Mouse (Mus musculus) left cerebral cortex, adult 2 months (tissue): Measurements from ENCODE around the gene Mtap. TPM values are rescaled to one million over a fixed set of nuclear protein-coding genes. Genes with fewer than 3 reads are reported as not detected.
A peak's percentile ranks its signal among the peaks of the same experiment; 100 is the strongest.

Experiments
- DNase-seq, 2 experiments: peaks; one replicate each; pipeline ENCODE4 v3.0.0; 2021 to 2022; ENCODE audit warnings: low spot score in 2 of 2, mixed read lengths in 1 of 2; ENCODE audit errors: extremely low spot score in 1 of 2
- H3K27ac ChIP-seq: fragments of 200-600 bp; 2 replicates; pipeline ENCODE4 v1.8.1; 2022
- H3K4me3 ChIP-seq: fragments of 200-600 bp; 2 replicates; pipeline ENCODE4 v1.8.1; 2022
- CTCF ChIP-seq: fragments of 200-600 bp; IDR thresholded peaks from 2 replicates; pipeline ENCODE4 v1.8.1; 2022; ENCODE audit warnings: antibody characterized with exemption, mild to moderate bottlenecking, moderate library complexity
- intact Hi-C: fragments of 180-260 bp; cut with DNase I; formaldehyde crosslinking; loops from one replicate; pipeline ENCODE4 v1.15.1; 2025
- total RNA-seq, 2 experiments: library from RNA; stranded (reverse); gene quantifications; 2 replicates each; pipeline ENCODE4 v1.2.3; 2021

Mtap gene
- total RNA-seq, 2 experiments from 2014 or later: 8.7 to 9.6 TPM

DNA sequence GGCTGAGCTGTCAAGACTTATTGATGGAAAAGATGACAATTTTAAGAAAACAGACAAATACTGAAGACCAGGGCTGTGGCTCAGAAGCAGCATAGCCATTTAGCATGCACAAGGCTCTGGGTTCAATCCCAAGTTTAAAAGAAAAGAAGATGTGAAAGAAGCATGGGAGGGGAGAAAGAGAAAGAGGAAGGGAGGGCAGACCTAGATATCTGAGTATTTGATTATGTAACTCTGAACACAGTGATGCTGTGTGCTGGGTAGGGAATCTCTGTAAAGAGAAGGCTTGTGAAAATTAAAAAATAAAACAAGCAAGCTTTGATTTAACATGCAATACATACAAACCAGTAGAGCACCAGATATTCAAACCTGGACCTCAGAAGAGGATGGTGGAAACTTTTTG lies 17.0 kb upstream of the Mtap start:
- Histone ChIP-seq H3K4me3 (no peak overlapping the region), H3K27ac (no peak overlapping the region)
- no peak for DNase-seq
- no peak for TF ChIP-seq CTCF
- intact Hi-C loops: no loop called here

DNA sequence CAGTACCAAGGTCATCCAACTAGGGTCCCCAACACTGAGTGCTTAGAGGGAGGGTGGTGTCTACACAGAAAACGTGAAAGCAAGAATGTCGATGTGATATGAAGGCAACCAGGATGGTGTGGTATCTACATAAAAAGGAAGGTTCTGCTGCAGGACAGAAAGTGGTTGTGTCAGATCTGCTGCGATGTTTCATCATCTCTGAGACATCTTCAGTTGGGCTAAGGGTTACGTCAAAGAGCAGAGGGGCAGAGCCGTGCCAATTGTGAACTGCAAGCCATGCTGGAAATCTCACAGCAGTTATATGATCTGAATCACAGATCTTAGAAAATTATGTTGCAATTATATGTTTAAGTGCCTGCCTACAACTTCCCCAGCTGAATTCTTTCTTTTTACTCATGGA lies 16.6 kb upstream of the Mtap start:
- no peak for TF ChIP-seq CTCF
- no peak for DNase-seq
- no peak overlapping the region for H3K27ac ChIP-seq
- no peak overlapping the region for H3K4me3 ChIP-seq
- intact Hi-C loops: no loop called here

- no peak overlapping the region for H3K27ac ChIP-seq
- no peak overlapping the region for H3K4me3 ChIP-seq
- intact Hi-C loops: no loop called here
- no peak for DNase-seq
- no peak for TF ChIP-seq CTCF
Measured at GRCm38 (mm10) chr4:89123446-89124243, 13.3 kb upstream of the Mtap start.

DNA sequence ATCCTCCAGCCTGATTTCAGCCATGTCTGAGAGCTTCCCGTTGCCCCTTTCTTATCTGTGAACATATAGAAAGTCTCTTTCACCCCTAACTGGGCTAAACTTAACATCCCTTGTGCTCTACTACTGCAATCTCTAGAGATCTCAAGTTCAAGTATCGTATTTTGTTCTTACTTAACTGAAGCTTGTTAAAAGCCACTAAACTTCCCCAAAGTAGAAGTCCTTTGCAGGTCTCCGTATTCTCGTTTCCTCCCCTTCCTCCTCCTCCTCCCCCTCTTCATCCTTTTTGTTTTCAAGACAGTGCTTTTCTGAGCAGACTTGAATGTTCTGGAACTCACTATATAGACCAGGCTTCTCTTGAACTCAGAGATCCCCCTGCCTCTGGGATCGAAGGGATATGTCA lies 9.2 kb upstream of the Mtap start:
- no peak overlapping the region for H3K4me3 ChIP-seq
- intact Hi-C loops: loop anchor here (5.0 kb wide), 1 partner anchor 190 kb away; no protein-coding TSS in a partner anchor
- TF ChIP-seq CTCF: no peak
- no peak for DNase-seq
- no peak overlapping the region for H3K27ac ChIP-seq

DNA sequence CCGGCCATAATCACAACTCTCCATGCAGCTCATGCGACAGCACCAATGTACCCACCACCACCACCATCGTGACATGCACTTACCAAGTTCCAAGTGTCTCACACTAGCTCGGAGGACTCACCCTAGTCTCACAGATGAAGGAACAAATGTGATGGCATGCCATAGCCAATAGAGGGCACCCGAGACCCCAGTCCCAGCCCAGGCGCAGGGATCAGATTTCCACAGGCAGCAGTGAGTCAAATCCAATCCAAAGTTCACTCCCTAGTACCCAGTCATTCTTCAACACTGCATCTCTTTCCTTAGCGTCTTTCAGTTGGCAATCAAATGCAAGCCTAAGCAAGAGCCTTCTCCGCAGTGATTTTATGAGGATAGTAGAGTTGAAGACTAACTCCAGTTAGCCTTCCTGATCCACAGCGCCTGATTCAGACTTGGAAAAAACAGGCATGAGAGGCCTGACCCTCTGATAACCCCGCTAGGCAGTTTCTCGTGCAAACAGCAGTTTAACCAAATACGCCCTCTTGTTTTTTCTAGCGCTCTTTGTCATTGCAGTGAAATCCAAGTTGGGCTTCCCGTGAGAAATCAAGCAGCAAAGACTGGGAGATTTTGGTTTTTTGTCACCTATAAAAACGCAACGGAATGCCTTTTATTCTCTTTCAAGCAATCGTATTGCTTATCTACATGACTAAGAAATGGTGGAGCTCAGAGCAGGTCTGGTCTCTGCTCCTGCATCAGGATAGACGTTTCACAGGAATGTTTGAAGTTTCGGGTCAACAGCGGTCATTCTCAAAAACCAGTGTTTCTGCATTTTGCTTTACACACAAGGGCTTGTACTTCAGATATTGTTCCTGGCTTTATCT lies 8.6 kb upstream of the Mtap start:
- Histone ChIP-seq H3K4me3 (no peak overlapping the region), H3K27ac (no peak overlapping the region)
- intact Hi-C loops: loop anchor here (5.0 kb wide), 1 partner anchor 191 kb away; no protein-coding TSS in a partner anchor
- no peak for DNase-seq
- peak; percentile 58 for TF ChIP-seq CTCF

GRCm38 (mm10) chr4:89128937-89129277 lies 8.0 kb upstream of the Mtap start:
- intact Hi-C loops: loop anchor here (1.0 to 5.0 kb wide), 2 partner anchors 192 to 257 kb away; no protein-coding TSS in a partner anchor
- H3K27ac ChIP-seq: no peak overlapping the region
- DNase-seq: no peak
- TF ChIP-seq CTCF: no peak
- no peak overlapping the region for H3K4me3 ChIP-seq

GRCm38 (mm10) chr4:89129311-89129913 lies 7.5 kb upstream of the Mtap start:
- intact Hi-C loops: loop anchor here (1.0 to 5.0 kb wide), 2 partner anchors 192 to 257 kb away; no protein-coding TSS in a partner anchor
- H3K27ac ChIP-seq: no peak overlapping the region
- DNase-seq: peak; percentile 56 to 57
- H3K4me3 ChIP-seq: no peak overlapping the region
- peak; percentile 71 for TF ChIP-seq CTCF

DNA sequence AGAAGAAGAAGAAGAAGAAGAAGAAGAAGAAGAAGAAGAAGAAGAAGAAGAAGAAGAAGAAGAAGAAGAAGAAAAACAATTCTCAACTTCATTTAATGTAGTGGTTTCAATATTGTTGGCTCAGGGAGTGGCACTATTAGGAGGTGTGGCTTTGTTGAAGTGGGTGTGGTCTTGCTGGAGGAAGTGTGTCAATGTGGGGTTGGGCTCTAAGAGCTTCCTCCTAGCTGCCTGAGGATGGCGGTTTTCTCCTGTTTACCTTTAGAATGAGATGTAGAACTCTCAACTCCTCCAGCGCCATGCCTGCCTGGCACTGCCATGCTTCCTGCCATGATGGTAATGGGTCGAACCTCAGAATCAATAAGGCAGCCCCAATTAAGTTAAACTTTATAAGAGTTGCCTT lies 5.1 kb upstream of the Mtap start:
- intact Hi-C loops: no loop called here
- no peak for TF ChIP-seq CTCF
- DNase-seq: no peak
- Histone ChIP-seq H3K27ac (no peak overlapping the region), H3K4me3 (no peak overlapping the region)

GRCm38 (mm10) chr4:89136356-89136755 lies 566 bp upstream of the Mtap start:
- no peak overlapping the region for H3K27ac ChIP-seq
- no peak for DNase-seq
- H3K4me3 ChIP-seq: no peak overlapping the region
- no peak for TF ChIP-seq CTCF
- intact Hi-C loops: no loop called here

DNA sequence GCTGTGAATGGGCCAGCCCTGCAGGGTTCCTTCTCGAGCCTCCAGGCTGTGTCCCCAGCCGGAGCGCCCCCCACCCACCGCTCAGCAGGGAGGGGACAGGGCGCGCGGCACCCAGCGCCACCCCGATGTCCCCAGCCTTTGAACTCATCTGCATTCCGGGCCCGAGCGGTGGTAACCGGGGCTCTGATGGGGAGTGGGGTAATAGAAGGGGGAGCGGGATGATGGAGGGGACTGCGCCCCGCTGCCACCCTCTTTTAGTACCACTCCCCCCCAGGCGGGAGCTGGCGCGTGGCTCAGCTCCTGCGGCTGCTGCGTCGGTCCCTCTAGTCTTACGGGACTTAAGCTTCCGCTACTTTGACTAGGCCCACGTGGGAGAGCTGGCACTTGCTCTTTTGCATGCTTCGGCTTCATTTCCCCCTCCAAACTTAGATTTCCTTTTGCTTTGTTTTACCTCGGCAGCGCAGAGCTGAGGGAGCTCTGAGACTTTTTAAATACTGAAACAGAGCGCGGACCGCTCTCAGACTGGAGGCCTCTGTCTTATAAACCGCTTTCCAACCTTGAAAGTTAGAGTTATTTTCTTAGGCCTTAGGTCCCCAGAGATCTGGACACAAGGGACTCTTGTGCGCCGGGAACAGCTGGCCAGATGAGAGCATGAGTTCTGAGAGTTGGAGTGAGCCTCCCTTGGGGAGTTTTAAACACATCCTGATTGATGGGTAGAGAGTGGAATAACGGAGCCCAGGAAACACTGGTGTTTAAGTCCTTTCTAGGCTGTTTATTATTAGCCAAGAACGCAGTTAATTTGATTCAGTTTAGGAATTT lies 829 bp downstream of the Mtap start:
- peak overlapping the region; percentile 88 for H3K27ac ChIP-seq
- TF ChIP-seq CTCF: no peak
- peak; percentile 24 to 35 for DNase-seq

DNA sequence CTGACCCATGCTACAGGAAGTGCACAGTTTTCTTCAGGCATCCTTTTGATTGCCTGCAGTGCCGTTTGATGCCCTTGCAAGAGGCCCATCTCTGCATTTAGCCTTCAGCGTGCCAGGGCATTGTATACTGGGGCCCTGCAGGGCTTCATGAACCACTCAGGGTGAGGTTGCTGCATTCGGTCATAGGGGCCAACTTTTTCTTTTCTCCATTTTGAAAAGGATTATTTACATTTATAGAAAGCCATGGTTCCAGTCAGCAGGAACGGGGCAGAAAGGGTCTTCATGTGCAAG lies 1.4 kb downstream of the Mtap start:
- intact Hi-C loops: no loop called here
- no peak for DNase-seq
- no peak overlapping the region; the same call in 1 of the 2 replicates for H3K4me3 ChIP-seq
- no peak overlapping the region for H3K27ac ChIP-seq
- no peak for TF ChIP-seq CTCF

More for the DNA sequence above, 829 bp downstream of the Mtap start:
- peak overlapping the region; percentile 96 for H3K4me3 ChIP-seq
- intact Hi-C loops: no loop called here
